Mouse (Mus musculus): ENCODE data around the gene Prkca. TPM values are rescaled to one million over a fixed set of nuclear protein-coding genes. Genes with fewer than 3 reads are reported as not detected.

Gene Prkca
- polyA plus RNA-seq, 1 experiment from 2014 or later: 2.5 TPM

GRCm38 (mm10) chr11:108273415-108273965, 70.2 kb downstream of the Prkca start:
- Histone ChIP-seq H3K36me3 (replicated peaks) (no peaks in the 10 kb centered on the region), H3K4me1 (replicated peaks) (peaks cover 13% of the 10 kb centered on the region), H3K9me3 (replicated peaks) (no peaks in the 10 kb centered on the region), H3K4me3 (replicated peaks) (no peak overlapping the region), H3K27me3 (no peaks in the 10 kb centered on the region), H3K9ac (no peak overlapping the region), H3K27ac (replicated peaks) (no peak overlapping the region), H3K4me2 (no peak overlapping the region)
- ATAC-seq (ENCODE audit: insufficient read depth): no peak
- 66% methylated on average over 12 of the region's 12 CpGs for WGBS (ENCODE audit: insufficient replicate concordance)

- no peak for ATAC-seq (ENCODE audit: insufficient read depth)
- no peak overlapping the region for H3K9ac ChIP-seq
- 50% methylated on average over 16 of the region's 16 CpGs for WGBS (ENCODE audit: insufficient replicate concordance)
Observed at GRCm38 (mm10) chr11:108272601-108273414, 70.9 kb downstream of the Prkca start.

GRCm38 (mm10) chr11:108271305-108271704, 72.4 kb downstream of the Prkca start:
- no peaks in the 10 kb centered on the region for H3K36me3 ChIP-seq (replicated peaks)
- no peak overlapping the region for H3K4me3 ChIP-seq (replicated peaks)
- no peak overlapping the region for H3K27ac ChIP-seq (replicated peaks)
- H3K9me3 ChIP-seq (replicated peaks): no peaks in the 10 kb centered on the region
- no peaks in the 10 kb centered on the region for H3K27me3 ChIP-seq
- WGBS (ENCODE audit: insufficient replicate concordance): 70% methylated on average over 8 of the region's 8 CpGs
- no peak for ATAC-seq (ENCODE audit: insufficient read depth)
- no peak overlapping the region for H3K4me2 ChIP-seq
- H3K4me1 ChIP-seq (replicated peaks): peaks cover 19% of the 10 kb centered on the region
- H3K9ac ChIP-seq: no peak overlapping the region

More at GRCm38 (mm10) chr11:108272601-108273414, 70.9 kb downstream of the Prkca start:
- H3K27ac ChIP-seq (replicated peaks): no peak overlapping the region
- H3K9me3 ChIP-seq (replicated peaks): no peaks in the 10 kb centered on the region
- H3K27me3 ChIP-seq: no peaks in the 10 kb centered on the region
- H3K36me3 ChIP-seq (replicated peaks): no peaks in the 10 kb centered on the region
- no peak overlapping the region for H3K4me3 ChIP-seq (replicated peaks)
- H3K4me2 ChIP-seq: no peak overlapping the region
- peaks cover 16% of the 10 kb centered on the region for H3K4me1 ChIP-seq (replicated peaks)

- Histone ChIP-seq H3K27me3 (no peaks in the 10 kb centered on the region), H3K36me3 (replicated peaks) (no peaks in the 10 kb centered on the region), H3K4me2 (no peak overlapping the region), H3K27ac (replicated peaks) (no peak overlapping the region), H3K4me1 (replicated peaks) (peaks cover 19% of the 10 kb centered on the region), H3K9ac (no peak overlapping the region), H3K4me3 (replicated peaks) (no peak overlapping the region), H3K9me3 (replicated peaks) (no peaks in the 10 kb centered on the region)
- no peak for ATAC-seq (ENCODE audit: insufficient read depth)
- 72% methylated on average over 7 of the region's 7 CpGs for WGBS (ENCODE audit: insufficient replicate concordance)
Observed at GRCm38 (mm10) chr11:108269516-108269915, 74.2 kb downstream of the Prkca start.

- H3K4me1 ChIP-seq (replicated peaks): peaks cover 25% of the 10 kb centered on the region
- H3K4me3 ChIP-seq (replicated peaks): no peak overlapping the region
- WGBS (ENCODE audit: insufficient replicate concordance): 61% methylated on average over 12 of the region's 12 CpGs
- H3K9ac ChIP-seq: no peak overlapping the region
- no peak for ATAC-seq (ENCODE audit: insufficient read depth)
- H3K4me2 ChIP-seq: no peak overlapping the region
- no peaks in the 10 kb centered on the region for H3K36me3 ChIP-seq (replicated peaks)
- H3K27ac ChIP-seq (replicated peaks): no peak overlapping the region
- no peaks in the 10 kb centered on the region for H3K27me3 ChIP-seq
- no peaks in the 10 kb centered on the region for H3K9me3 ChIP-seq (replicated peaks)
Observed at GRCm38 (mm10) chr11:108268421-108269322, 75.1 kb downstream of the Prkca start.

- Histone ChIP-seq H3K27me3 (no peaks in the 10 kb centered on the region), H3K4me2 (no peak overlapping the region), H3K4me1 (replicated peaks) (peaks cover 30% of the 10 kb centered on the region), H3K27ac (replicated peaks) (no peak overlapping the region), H3K9ac (no peak overlapping the region), H3K4me3 (replicated peaks) (no peak overlapping the region), H3K36me3 (replicated peaks) (no peaks in the 10 kb centered on the region), H3K9me3 (replicated peaks) (no peaks in the 10 kb centered on the region)
- ATAC-seq (ENCODE audit: insufficient read depth): no peak
- WGBS (ENCODE audit: insufficient replicate concordance): 76% methylated on average over 7 of the region's 7 CpGs
Observed at GRCm38 (mm10) chr11:108267825-108268224, 75.9 kb downstream of the Prkca start.

- ATAC-seq (ENCODE audit: insufficient read depth): no peak
- 46% methylated on average over 3 of the region's 3 CpGs for WGBS (ENCODE audit: insufficient replicate concordance)
- no peak overlapping the region for H3K4me2 ChIP-seq
- H3K9me3 ChIP-seq (replicated peaks): no peaks in the 10 kb centered on the region
- H3K4me1 ChIP-seq (replicated peaks): peaks cover 23% of the 10 kb centered on the region
- H3K27ac ChIP-seq (replicated peaks): no peak overlapping the region
- H3K27me3 ChIP-seq: no peaks in the 10 kb centered on the region
- H3K9ac ChIP-seq: no peak overlapping the region
- H3K36me3 ChIP-seq (replicated peaks): no peaks in the 10 kb centered on the region
- no peak overlapping the region for H3K4me3 ChIP-seq (replicated peaks)
Observed at GRCm38 (mm10) chr11:108267066-108267465, 76.7 kb downstream of the Prkca start.

GRCm38 (mm10) chr11:108263868-108264267, 79.9 kb downstream of the Prkca start:
- H3K9ac ChIP-seq: no peak overlapping the region
- no peaks in the 10 kb centered on the region for H3K36me3 ChIP-seq (replicated peaks)
- H3K27ac ChIP-seq (replicated peaks): no peak overlapping the region
- no peaks in the 10 kb centered on the region for H3K9me3 ChIP-seq (replicated peaks)
- H3K27me3 ChIP-seq: no peaks in the 10 kb centered on the region
- H3K4me3 ChIP-seq (replicated peaks): no peak overlapping the region
- 10% methylated on average over 1 of the region's 1 CpGs for WGBS (ENCODE audit: insufficient replicate concordance)
- ATAC-seq (ENCODE audit: insufficient read depth): peak; percentile 79
- H3K4me2 ChIP-seq: no peak overlapping the region
- H3K4me1 ChIP-seq (replicated peaks): peaks cover 21% of the 10 kb centered on the region

- Histone ChIP-seq H3K9me3 (replicated peaks) (no peaks in the 10 kb centered on the region), H3K9ac (no peak overlapping the region), H3K4me1 (replicated peaks) (peaks cover 17% of the 10 kb centered on the region), H3K27ac (replicated peaks) (no peak overlapping the region), H3K36me3 (replicated peaks) (no peaks in the 10 kb centered on the region), H3K4me3 (replicated peaks) (no peak overlapping the region), H3K27me3 (no peaks in the 10 kb centered on the region), H3K4me2 (no peak overlapping the region)
- WGBS (ENCODE audit: insufficient replicate concordance): 63% methylated on average over 3 of the region's 3 CpGs
- ATAC-seq (ENCODE audit: insufficient read depth): 0 out of 2 replicates have a peak, but pooled peaks have one; percentile 16
Observed at GRCm38 (mm10) chr11:108263406-108263805, 80.3 kb downstream of the Prkca start.

GRCm38 (mm10) chr11:108261751-108262160, 82.0 kb downstream of the Prkca start:
- WGBS (ENCODE audit: insufficient replicate concordance): 26% methylated on average over 7 of the region's 7 CpGs
- no peak overlapping the region for H3K9ac ChIP-seq
- no peak overlapping the region for H3K4me3 ChIP-seq (replicated peaks)
- no peaks in the 10 kb centered on the region for H3K27me3 ChIP-seq
- H3K9me3 ChIP-seq (replicated peaks): no peaks in the 10 kb centered on the region
- H3K4me2 ChIP-seq: no peak overlapping the region
- ATAC-seq (ENCODE audit: insufficient read depth): no peak
- no peak overlapping the region for H3K27ac ChIP-seq (replicated peaks)
- peaks cover 15% of the 10 kb centered on the region for H3K4me1 ChIP-seq (replicated peaks)
- H3K36me3 ChIP-seq (replicated peaks): no peaks in the 10 kb centered on the region
